Mouse (Mus musculus) midbrain, embryonic 13.5 days (tissue): Measurements from ENCODE around the gene Cd38. TPM values are rescaled to one million over a fixed set of nuclear protein-coding genes. Genes with fewer than 3 reads are reported as not detected.

Source experiments
- ATAC-seq: fragments of 200-750 bp; cut with Nextera tagmentation; 2 replicates; pipeline ENCODE4 v1.8.0; 2017; ENCODE audit warnings: mild to moderate bottlenecking, moderate TSS enrichment, moderate library complexity
- H3K27ac ChIP-seq: fragments of 300-500 bp; sonication (generic); 2 replicates; pipeline ENCODE4 v1.5.1; 2015; ENCODE audit warnings: inconsistent platforms, mild to moderate bottlenecking, moderate library complexity
- H3K27me3 ChIP-seq: fragments of 300-500 bp; sonication (generic); 2 replicates; pipeline ENCODE4 v1.6.1; 2015; ENCODE audit warnings: mild to moderate bottlenecking, inconsistent platforms
- H3K36me3 ChIP-seq: fragments of 300-500 bp; sonication (generic); 2 replicates; pipeline ENCODE4 v1.6.1; 2015; ENCODE audit warnings: mild to moderate bottlenecking, inconsistent platforms
- H3K4me1 ChIP-seq: fragments of 300-500 bp; sonication (generic); replicated peaks from 2 replicates; pipeline ENCODE4 v1.6.1; 2015; ENCODE audit warnings: inconsistent platforms
- H3K4me2 ChIP-seq: fragments of 300-500 bp; sonication (generic); replicated peaks from 2 replicates; pipeline ENCODE4 v1.6.1; 2015; ENCODE audit warnings: moderate library complexity, mild to moderate bottlenecking, inconsistent platforms
- H3K4me3 ChIP-seq: fragments of 300-500 bp; sonication (generic); replicated peaks from 2 replicates; pipeline ENCODE4 v1.5.1; 2015; ENCODE audit warnings: mild to moderate bottlenecking, inconsistent platforms
- H3K9ac ChIP-seq: fragments of 300-500 bp; sonication (generic); replicated peaks from 2 replicates; pipeline ENCODE4 v1.6.1; 2015; ENCODE audit warnings: mild to moderate bottlenecking, inconsistent platforms
- H3K9me3 ChIP-seq: fragments of 300-500 bp; sonication (generic); 2 replicates; pipeline ENCODE4 v1.6.1; 2016; ENCODE audit warnings: mild to moderate bottlenecking, inconsistent platforms
- WGBS: fragments of 180-500 bp; shearing (Covaris S2); methylation state at CpG from one replicate; pipeline ENCODE4 v1.1.7; 2015; 5-methylcytosine and 5-hydroxymethylcytosine counted together
- polyA plus RNA-seq: library from polyadenylated mRNA; unstranded; fragments of >200 nt; fragmentation: Nextera tagmentation; extraction: Ambion mirVana; gene quantifications from 2 replicates; pipeline ENCODE4 v1.2.1, GENCODE M21; 2015

Cd38 gene
- polyA plus RNA-seq, 1 experiment from 2014 or later, result 2.8 TPM

- Histone ChIP-seq H3K4me1 (no peaks in the 10 kb centered on the region), H3K27ac (no peak overlapping the region), H3K9ac (no peak overlapping the region), H3K27me3 (no peaks in the 10 kb centered on the region), H3K4me2 (no peak overlapping the region), H3K4me3 (no peak overlapping the region), H3K9me3 (no peaks in the 10 kb centered on the region), H3K36me3 (no peaks in the 10 kb centered on the region)
- WGBS, result 84% methylated on average over 3 of the region's 3 CpGs
- ATAC-seq, result no peak
Observed at GRCm38 (mm10) chr5:43959884-43960440, 91.6 kb downstream of the Cd38 start.

- Histone ChIP-seq H3K9me3 (no peaks in the 10 kb centered on the region), H3K4me1 (no peaks in the 10 kb centered on the region), H3K9ac (no peak overlapping the region), H3K4me2 (no peak overlapping the region), H3K27me3 (no peaks in the 10 kb centered on the region), H3K4me3 (no peak overlapping the region), H3K36me3 (no peaks in the 10 kb centered on the region), H3K27ac (no peak overlapping the region)
- WGBS, result 94% methylated on average over 3 of the region's 3 CpGs
- ATAC-seq, result no peak
Observed at GRCm38 (mm10) chr5:43961056-43961455, 92.7 kb downstream of the Cd38 start.

Other genes with a start within 250 kb of the Cd38 start
- gene Cc2d2a, start 206.2 kb upstream of the Cd38 start, polyA plus RNA-seq, result 9.8 and 10.2 TPM in 2 replicates
- gene Bst1, start 49.7 kb upstream of the Cd38 start, polyA plus RNA-seq, result not detected in 2 replicates
- gene Fbxl5, start 46.9 kb upstream of the Cd38 start, polyA plus RNA-seq, result 62.5 and 70.9 TPM in 2 replicates
- gene Gm7879, start 44.6 kb downstream of the Cd38 start, polyA plus RNA-seq, result 0.50 TPM in 1 of 2 replicates, not detected in the other
- 3.2 and 3.6 TPM in 2 replicates for gene Fgfbp1, start 113.2 kb downstream of the Cd38 start, polyA plus RNA-seq
- gene Prom1, start 233.5 kb downstream of the Cd38 start, polyA plus RNA-seq, result 60.0 and 69.6 TPM in 2 replicates